Mouse (Mus musculus): ENCODE data around the gene Atraid. TPM values are rescaled to one million over a fixed set of nuclear protein-coding genes. Genes with fewer than 3 reads are reported as not detected.
"Not testable (repeated sequence)": the region's sequence is repeated elsewhere in the genome, so short reads cannot be mapped to it uniquely, and the experiment has no call there.

The Atraid gene
- total RNA-seq, 2 experiments from 2014 or later: 56.7 to 63.5 TPM

GRCm38 (mm10) chr5:31048763-31049641 lies 890 bp downstream of the Atraid start, which contains the start of gene Slc5a6:
Slc5a6 (minus strand) TSS chr5:31048924.
- peak; percentile 32 for DNase-seq
- intact Hi-C loops (cut with DNase I; ENCODE audit: low total_unique reads): no loop called here

- intact Hi-C loops (cut with DNase I; ENCODE audit: low total_unique reads): no loop called here
- DNase-seq: no peak
Measured at GRCm38 (mm10) chr5:31050427-31050826, 2.3 kb downstream of the Atraid start.

GRCm38 (mm10) chr5:31053728-31054127 lies 5.6 kb downstream of the Atraid start:
- DNase-seq; intact Hi-C loops (cut with DNase I; ENCODE audit: low total_unique reads): not testable (repeated sequence)

GRCm38 (mm10) chr5:31054261-31055215 lies 6.4 kb downstream of the Atraid start, which contains the start of gene Cad:
Cad (plus strand) TSS chr5:31054780.
- DNase-seq: peak; percentile 96
- intact Hi-C loops (cut with DNase I; ENCODE audit: low total_unique reads): no loop called here

GRCm38 (mm10) chr5:31055216-31056140 lies 7.4 kb downstream of the Atraid start:
- intact Hi-C loops (cut with DNase I; ENCODE audit: low total_unique reads): no loop called here
- no peak for DNase-seq

GRCm38 (mm10) chr5:31069810-31070209 lies 21.7 kb downstream of the Atraid start:
- intact Hi-C loops (cut with DNase I; ENCODE audit: low total_unique reads): no loop called here

GRCm38 (mm10) chr5:31071059-31071458 lies 22.9 kb downstream of the Atraid start:
- intact Hi-C loops (cut with DNase I; ENCODE audit: low total_unique reads): no loop called here
- no peak for DNase-seq

More at GRCm38 (mm10) chr5:31069810-31070209, 21.7 kb downstream of the Atraid start:
- no peak for DNase-seq

- intact Hi-C loops (cut with DNase I; ENCODE audit: low total_unique reads): no loop called here
- DNase-seq: no peak
Measured at GRCm38 (mm10) chr5:31071821-31072220, 23.7 kb downstream of the Atraid start.

GRCm38 (mm10) chr5:31073176-31073575 lies 25.1 kb downstream of the Atraid start:
- no peak for DNase-seq
- intact Hi-C loops (cut with DNase I; ENCODE audit: low total_unique reads): no loop called here

GRCm38 (mm10) chr5:31076346-31076745 lies 28.2 kb downstream of the Atraid start:
- no peak for DNase-seq
- intact Hi-C loops (cut with DNase I; ENCODE audit: low total_unique reads): no loop called here

GRCm38 (mm10) chr5:31080059-31080794 lies 32.1 kb downstream of the Atraid start:
- DNase-seq: no peak
- intact Hi-C loops (cut with DNase I; ENCODE audit: low total_unique reads): no loop called here

- intact Hi-C loops (cut with DNase I; ENCODE audit: low total_unique reads): no loop called here
- DNase-seq: no peak
Measured at GRCm38 (mm10) chr5:31080795-31081164, 32.7 kb downstream of the Atraid start.

GRCm38 (mm10) chr5:31081386-31081785 lies 33.3 kb downstream of the Atraid start:
- intact Hi-C loops (cut with DNase I; ENCODE audit: low total_unique reads): no loop called here
- DNase-seq: no peak

- peak; percentile 77 for DNase-seq
- intact Hi-C loops (cut with DNase I; ENCODE audit: low total_unique reads): no loop called here
Measured at GRCm38 (mm10) chr5:31082355-31082754, 34.2 kb downstream of the Atraid start.

- intact Hi-C loops (cut with DNase I; ENCODE audit: low total_unique reads): no loop called here
- DNase-seq: no peak
Measured at GRCm38 (mm10) chr5:31082935-31083625, 35.0 kb downstream of the Atraid start.

- no peak for DNase-seq
- intact Hi-C loops (cut with DNase I; ENCODE audit: low total_unique reads): no loop called here
Measured at GRCm38 (mm10) chr5:31083949-31084348, 35.8 kb downstream of the Atraid start.

- intact Hi-C loops (cut with DNase I; ENCODE audit: low total_unique reads): no loop called here
- DNase-seq: no peak
Measured at GRCm38 (mm10) chr5:31086606-31087005, 38.5 kb downstream of the Atraid start.

GRCm38 (mm10) chr5:31087131-31087530 lies 39.0 kb downstream of the Atraid start:
- DNase-seq: no peak
- intact Hi-C loops (cut with DNase I; ENCODE audit: low total_unique reads): no loop called here

All from gastrocnemius, postnatal 14 days (tissue).